Mouse (Mus musculus) NIH3T3 (cell line): ENCODE data around the gene Nsun7.
"Not testable (repeated sequence)": the region's sequence is repeated elsewhere in the genome, so short reads cannot be mapped to it uniquely, and the experiment has no call there.

Experiments
- DNase-seq: peaks from one replicate; pipeline ENCODE4 v3.0.0-alpha.2; 2012; ENCODE audit warnings: low read depth

The Nsun7 gene

GRCm38 (mm10) chr5:66259756-66260448, at the start of gene Nsun7:
Gene Nsun7 (plus strand): TSS chr5:66259897.
- peak; percentile 85 for DNase-seq

DNA sequence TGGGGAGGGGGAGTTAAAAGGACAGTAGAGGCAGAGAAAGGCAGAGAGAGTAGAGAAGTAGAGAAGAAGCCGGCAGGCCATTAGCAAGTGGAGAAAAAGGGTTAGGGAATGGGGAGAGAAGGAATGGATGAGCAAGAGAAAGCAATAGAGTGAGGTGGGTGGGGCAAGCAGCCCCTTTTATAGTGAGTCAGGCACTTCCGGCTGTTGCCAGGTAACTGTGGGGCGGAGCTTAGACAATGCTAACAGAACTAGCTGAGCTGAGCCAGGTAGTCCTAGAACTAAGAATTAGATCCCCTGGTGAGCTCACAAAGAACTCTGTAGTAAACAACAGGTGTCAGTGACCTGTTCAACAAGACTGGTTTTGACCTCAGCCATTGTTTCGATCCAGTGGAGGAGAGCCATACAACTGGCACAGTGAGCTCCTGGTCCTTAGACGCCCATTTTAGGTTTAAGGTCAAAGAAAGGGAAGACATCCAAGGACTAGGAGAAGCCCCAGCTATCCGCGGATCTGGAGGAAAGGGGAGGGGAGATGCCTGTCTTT, 45.2 kb upstream of the Nsun7 start:
- no peak for DNase-seq

DNA sequence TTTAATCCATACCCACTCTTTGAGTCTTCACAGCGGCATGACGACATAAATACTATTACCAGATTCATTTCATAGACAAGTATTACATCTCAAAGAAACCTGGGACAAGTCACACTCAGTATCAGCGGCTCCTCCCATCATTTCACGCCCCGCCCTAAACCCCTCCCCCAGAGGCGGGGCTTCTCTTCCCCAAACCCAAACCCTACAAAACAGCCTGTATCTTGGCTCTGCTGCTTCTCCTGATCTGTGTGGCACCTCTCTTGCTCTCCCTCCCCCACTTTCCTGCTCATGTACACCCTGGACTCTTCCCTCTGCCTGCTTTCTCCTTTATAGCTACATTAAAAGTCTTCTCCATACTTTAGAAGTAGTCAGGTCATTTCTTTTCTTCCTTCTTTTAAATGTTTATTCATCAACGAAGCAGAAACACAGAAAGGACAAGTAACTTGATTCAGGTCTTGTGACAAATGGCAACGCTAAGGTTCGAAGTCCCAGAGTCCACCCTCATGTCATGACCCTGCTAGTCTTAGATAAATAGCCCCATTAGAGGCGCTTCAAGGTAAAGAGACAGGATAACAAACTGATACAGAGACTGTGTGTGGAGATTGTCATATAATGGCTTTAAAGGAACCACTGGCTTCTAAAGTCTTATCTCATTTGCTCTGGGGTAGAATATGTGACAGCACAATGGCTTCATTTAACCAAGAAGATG, 44.0 kb upstream of the Nsun7 start:
- DNase-seq, result no peak

- DNase-seq, result peak; percentile 94
Measured at GRCm38 (mm10) chr5:66219692-66220091, 40.0 kb upstream of the Nsun7 start.

DNA sequence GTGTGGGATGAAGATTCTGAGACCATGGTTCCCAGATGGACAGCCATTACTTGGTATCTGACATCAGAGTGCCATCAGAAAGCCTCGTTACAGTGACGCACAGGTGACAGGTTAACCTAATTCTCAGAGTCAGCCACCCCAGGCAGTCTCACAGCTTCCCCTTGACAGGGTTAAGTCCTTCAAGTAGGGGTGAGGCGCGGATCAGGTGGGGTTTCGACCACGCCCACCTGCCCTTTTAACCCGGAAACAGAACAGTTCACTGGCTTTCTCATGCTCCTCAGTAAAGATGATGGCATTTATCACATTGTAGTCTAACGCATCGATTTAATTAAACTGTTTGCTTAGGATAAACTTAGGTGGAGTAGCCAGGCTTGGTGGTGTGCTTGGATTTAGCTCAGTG, 39.1 kb upstream of the Nsun7 start:
- DNase-seq, result no peak

- DNase-seq, result no peak
Measured at GRCm38 (mm10) chr5:66222916-66223315, 36.8 kb upstream of the Nsun7 start.

DNA sequence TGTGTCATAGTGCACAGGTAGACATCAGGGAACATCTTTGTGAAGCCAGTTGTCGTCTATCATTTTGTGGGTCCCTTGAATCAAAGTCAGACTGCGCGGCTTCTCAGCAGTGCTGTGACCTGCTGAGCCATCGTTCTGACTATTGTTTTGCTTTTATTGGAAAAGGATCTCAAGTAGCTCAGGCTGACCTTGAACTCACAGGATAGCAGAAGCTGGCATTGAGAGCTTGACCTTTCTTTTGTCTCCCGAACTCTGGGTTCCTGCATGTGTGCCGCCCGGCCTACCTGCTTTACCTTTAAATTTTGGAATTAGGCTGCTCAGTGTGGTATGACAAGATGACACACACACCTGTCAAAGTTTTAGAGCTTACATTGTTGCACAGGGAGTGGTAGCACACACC, 33.2 kb upstream of the Nsun7 start:
- DNase-seq, result no peak

DNA sequence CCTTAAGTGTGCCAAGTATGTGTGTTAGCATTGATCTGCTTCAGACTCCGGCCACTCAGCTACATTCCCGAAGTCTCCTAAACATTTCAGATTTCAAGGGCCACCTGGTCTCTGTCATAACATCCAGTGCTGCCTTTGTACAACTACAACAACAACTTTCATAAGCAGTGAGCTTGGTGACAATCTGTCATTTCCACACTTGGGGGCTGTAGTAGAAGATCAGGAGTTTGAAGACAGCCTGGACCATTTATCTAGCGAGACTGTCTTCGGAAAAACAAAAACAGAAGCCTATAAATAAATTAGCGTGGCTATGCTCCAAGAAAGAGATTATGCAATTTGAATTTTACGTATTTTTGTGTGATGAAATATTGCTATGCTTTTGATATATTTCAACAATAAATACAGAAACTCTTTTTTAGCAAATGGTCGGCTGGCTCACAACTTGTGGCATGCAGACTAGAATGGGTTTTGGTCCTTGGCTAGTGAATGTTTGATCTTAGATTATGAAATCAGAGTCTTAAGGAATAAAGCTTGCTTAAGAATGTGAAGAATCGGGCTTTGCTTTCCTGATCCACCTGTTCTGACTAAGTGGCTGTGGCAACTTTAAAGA, 27.9 kb upstream of the Nsun7 start:
- peak; percentile 46 for DNase-seq

- peak; percentile 49 for DNase-seq
Measured at GRCm38 (mm10) chr5:66232456-66232855, 27.2 kb upstream of the Nsun7 start.

DNA sequence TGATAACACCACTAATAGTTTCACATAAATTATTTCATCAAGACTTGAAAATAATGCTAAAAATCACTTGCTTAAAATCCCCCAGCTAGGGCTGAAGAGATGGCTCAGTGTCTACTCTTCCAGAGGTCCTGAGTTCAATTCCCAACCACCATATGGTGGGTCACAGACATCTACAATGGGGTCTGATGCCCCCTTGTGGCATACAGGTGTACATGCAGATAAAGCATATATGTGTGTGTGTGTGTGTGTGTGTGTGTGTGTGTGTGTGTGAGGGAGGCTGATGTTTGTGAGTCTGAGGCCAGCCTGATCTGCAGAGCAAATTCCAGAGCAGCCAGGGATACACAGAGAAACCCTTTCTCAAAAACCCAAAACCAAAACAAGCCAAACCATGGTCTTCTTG, 17.8 kb upstream of the Nsun7 start:
- DNase-seq, result peak; percentile 48

DNA sequence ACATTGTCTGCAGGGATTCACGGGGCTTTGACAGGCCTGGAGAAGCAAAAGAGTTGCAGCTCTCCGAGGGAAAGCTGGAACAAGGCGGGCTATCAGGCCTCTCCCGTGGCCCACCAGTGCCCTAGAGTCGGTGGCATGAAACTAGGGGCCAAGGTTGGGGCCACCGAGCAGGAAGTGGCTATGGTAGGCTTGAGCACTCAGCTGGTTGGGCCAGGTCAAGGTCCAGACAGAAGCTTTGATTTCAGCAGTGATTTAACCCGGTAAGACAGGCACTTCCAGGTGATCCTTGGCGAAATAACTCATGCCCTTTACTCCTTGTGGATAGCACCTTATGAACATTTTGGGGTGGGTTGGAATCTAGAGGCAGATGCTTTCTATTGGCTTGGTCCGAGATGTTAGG, 16.2 kb upstream of the Nsun7 start:
- no peak for DNase-seq

DNA sequence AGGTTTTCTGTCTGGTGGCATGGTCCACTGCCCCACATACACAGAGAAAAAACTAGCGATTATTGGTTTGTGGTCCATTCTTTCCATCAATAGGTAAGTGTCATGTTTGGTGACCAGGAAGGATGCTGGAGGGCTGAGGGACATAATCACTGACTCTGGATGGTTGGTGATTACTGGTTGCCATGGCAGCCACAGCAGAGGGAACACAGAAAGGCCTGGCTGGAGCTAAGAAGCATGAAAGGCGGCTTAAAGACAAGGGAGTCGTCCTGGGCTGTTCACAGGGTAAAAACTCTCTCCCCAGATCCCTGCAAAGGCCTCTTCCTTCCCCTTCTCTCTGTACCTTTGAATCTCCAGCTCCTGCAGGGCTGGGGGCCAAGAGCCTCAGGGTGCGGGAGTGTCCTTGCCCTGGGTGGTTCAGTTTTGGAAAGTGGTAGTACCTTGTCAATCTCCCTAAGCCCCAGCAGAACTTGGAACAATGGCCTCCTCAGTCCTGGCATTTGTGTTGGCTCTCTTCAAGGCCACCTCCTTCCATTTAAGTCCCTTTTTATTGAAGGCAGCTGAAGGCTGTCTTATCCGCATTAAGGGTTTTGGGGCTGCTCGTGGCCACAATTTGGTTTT, 15.5 kb upstream of the Nsun7 start:
- DNase-seq, result no peak

DNA sequence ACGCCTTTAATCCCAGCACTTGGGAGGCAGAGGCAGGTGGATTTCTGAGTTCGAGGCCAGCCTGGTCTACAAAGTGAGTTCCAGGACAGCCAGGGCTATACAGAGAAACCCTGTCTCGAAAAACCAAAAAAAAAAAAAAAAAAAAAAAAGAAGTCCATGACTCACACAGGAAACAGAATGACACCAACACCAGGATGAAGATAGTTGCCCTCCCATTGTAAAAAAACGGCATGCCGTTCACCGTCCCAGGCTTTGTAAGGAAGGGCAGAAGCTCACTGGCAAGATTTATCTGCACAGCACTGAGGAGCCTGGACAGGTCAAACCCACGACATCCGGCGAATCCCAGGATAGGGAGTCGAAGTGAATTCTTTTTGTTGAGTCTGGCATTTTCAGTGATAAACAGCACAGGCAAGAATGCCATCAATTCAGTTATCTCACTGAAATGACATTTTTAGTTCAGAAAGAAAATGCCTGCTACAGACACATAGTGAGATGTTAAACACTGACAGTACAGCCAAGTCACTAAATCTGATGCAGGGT, 13.7 kb upstream of the Nsun7 start:
- DNase-seq, result no peak

GRCm38 (mm10) chr5:66253219-66253618, 6.5 kb upstream of the Nsun7 start:
- DNase-seq, result peak; percentile 29

- DNase-seq, result no peak
Measured at GRCm38 (mm10) chr5:66255044-66255443, 4.7 kb upstream of the Nsun7 start.

DNA sequence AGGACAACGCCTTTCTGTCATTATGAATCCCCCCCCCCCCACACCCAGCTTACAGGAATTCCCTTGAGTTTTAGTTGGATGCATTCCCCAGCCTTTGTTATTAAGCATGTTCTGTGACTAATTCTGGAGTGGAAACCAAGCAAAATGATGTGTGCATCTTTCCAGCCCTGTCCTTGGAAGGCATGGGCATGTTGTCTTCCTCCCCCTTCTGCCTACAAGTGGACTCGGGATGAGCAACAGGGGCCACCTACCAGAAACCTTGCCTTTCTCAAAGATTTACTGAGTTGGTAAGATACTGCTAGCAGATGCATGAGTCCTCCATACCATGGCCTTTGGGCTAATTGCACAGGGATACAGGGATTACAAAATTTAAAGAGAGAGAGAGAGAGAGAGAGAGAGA, 697 bp upstream of the Nsun7 start:
- peak; percentile 33 for DNase-seq

GRCm38 (mm10) chr5:66259431-66259755, 304 bp upstream of the Nsun7 start:
- not testable (repeated sequence) for DNase-seq

- no peak for DNase-seq
Measured at GRCm38 (mm10) chr5:66262475-66262874, 2.8 kb downstream of the Nsun7 start.

DNA sequence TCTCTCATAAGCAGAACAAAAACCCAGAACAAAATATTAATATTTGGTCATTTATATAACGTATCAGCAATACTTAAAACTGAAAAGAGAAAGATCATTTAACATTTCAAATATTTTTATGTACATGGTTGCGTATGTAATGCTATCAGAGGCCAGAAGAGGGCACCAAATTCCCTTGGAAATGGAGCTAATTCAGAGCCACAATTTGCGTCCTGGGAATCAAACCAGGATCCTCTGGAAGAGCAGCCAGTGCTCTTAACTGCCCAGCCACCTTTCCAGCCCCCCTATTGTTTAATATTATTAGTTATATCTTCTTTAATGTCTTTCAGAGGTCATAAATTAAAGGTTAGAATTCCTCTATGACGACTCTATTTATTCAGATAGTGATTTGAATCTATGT, 3.7 kb downstream of the Nsun7 start:
- peak; percentile 79 for DNase-seq

DNA sequence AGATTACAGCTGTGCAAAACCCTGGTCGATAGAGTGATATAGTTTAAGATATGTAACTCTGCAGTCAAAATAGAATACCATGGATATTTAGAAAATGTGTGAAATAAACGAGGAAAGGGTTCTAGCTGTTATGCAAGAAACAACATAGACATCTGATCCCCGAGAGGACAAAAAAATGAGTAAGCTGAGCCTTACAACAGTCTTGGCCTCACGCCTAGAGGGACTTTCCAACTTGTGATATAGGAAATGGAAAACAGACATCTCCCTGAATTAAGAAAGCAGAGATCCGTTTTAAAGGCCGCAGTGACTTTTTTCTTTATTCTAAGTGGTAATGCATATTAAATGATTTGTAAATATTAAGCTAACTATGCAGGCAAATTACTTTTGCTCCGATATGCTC, 9.9 kb downstream of the Nsun7 start:
- DNase-seq, result peak; percentile 98

DNA sequence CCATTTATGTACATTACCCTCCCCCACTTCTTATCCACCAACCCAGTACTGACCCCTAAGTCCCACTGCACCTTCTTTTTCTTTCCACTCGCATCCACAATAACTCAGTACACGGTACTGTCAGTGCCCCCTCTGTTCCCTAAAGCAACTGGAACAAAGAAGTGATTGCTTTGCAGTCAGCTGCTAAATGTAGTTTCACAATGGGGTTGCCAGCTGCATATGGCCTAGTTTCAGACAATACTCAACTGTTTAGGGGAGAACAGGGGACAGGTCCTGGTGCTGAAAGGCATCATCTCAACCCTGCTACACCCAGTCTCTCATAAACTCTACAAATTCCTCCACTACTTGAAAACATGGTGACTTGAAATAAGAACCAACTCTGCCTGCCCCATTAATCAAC, 11.4 kb downstream of the Nsun7 start:
- DNase-seq, result peak; percentile 57

DNA sequence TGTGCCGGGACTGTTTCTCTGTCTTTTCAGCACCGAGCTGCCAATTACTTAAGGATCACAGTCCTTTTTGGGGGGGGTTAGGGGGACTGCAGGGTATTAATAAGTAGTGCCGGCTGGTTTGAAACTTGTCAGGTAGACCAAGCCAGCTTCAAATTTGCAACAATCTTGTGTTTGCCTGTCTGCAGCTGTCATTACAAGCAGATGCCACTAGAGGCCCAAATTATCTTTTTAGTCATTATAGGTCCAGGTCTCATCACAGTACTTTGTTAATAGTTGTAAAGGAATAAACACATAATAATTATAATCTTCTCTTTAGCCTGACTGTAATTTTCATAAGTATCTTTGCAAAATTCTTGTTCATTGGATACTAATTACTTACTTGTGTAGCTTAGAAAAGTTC, 14.7 kb downstream of the Nsun7 start:
- DNase-seq, result no peak

DNA sequence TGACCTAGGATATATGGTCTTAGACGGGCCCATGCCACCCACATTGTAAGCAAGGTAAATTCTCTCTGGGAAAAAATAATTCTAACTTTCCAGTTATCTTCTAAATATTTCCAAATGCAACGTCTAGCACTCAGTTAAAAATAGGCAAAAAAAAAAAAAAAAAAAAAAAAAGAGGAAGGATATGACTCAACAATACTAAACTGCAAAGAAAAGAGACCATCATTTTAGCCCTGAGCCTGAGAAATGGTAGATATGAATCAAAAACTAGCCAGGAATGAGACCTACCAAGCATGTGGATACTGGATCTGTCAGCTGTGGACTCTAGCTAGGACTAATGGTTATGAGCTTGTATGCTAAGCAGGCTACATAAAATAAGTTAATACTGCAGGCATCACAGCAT, 20.0 kb downstream of the Nsun7 start:
- no peak for DNase-seq
